ENCODE assay signal across 8 mouse cellular contexts in genomic region chr10:80509412-80510272, GRCm38 (mm10). TPM values are rescaled to one million over a fixed set of nuclear protein-coding genes. Genes with fewer than 3 reads are reported as not detected.
DNase-seq lines count a peak whose midpoint lies in the region; ATAC-seq lines count a peak whose summit lies in the region.

No protein-coding gene starts in this region.

- H3K4me2 ChIP-seq in intestine, embryonic 15.5 days (replicated peaks), result peak overlapping the region; percentile 63

- no peaks in the 10 kb centered on the region for H3K36me3 ChIP-seq in intestine, embryonic 15.5 days

- 8% methylated on average over 20 of the region's 20 CpGs for WGBS in intestine, embryonic 15.5 days

- peak; percentile 86 for ATAC-seq in intestine, embryonic 15.5 days

- H3K9me3 ChIP-seq in intestine, embryonic 15.5 days, result no peaks in the 10 kb centered on the region

- peaks cover 45% of the 10 kb centered on the region for H3K27me3 ChIP-seq in intestine, embryonic 15.5 days (replicated peaks)

- 0 out of 2 replicates have a peak, but pooled peaks cover 4% of the 10 kb centered on the region for H3K4me1 ChIP-seq in intestine, embryonic 15.5 days (replicated peaks)

- peak; percentile 76 for DNase-seq in adipocyte (ENCODE audit: low spot score)
- DNase-seq in embryo, embryonic 10.5 days (ENCODE audit: low spot score), result peak; percentile 84
- DNase-seq in gastrocnemius, postnatal 36 days, result peak; percentile 69 to 71
- DNase-seq in left cerebral cortex, postnatal 25 days (ENCODE audit: low spot score in 2 of 2), result peak; percentile 71 to 75
- DNase-seq in mesoderm, embryonic 11.5 days (ENCODE audit: low read depth, low spot score), result peak; percentile 81
- peak; percentile 55 for DNase-seq in right cerebral cortex, postnatal 25 days
- DNase-seq in urinary bladder, postnatal 36 days (ENCODE audit: low spot score in 2 of 2), result peak; percentile 74 to 81

- no peak overlapping the region for H3K27ac ChIP-seq in intestine, embryonic 15.5 days

- H3K9ac ChIP-seq in intestine, embryonic 15.5 days, result peak overlapping the region; percentile 21; the same call in 1 of the 2 replicates

- intact Hi-C loops in gastrocnemius, postnatal 36 days (cut with DNase I), result no loop called here
- intact Hi-C loops in left cerebral cortex, postnatal 25 days (cut with DNase I), result loop anchor here (1.0 to 5.0 kb wide), 2 partner anchors 38 to 63 kb away; no protein-coding TSS in a partner anchor

- peak overlapping the region; percentile 28 for H3K4me3 ChIP-seq in intestine, embryonic 15.5 days (replicated peaks)

RNA-seq across cellular contexts. Expression of gene Onecut3, which starts 15.0 kb away (rescaled TPM):
- not detected for total RNA-seq in gastrocnemius, postnatal 36 days (2021)
- polyA plus RNA-seq in intestine, embryonic 15.5 days (2015; fragmentation: Nextera tagmentation; extraction: Ambion mirVana), result 0.06 and 0.10 TPM in 2 replicates
- not detected for total RNA-seq in left cerebral cortex, postnatal 25 days (2021)

RNA-seq across cellular contexts. Expression of gene Atp8b3, which starts 29.3 kb away (rescaled TPM):
- total RNA-seq in gastrocnemius, postnatal 36 days (2021), result not detected
- polyA plus RNA-seq in intestine, embryonic 15.5 days (2015; fragmentation: Nextera tagmentation; extraction: Ambion mirVana), result 0.09 and 0.19 TPM in 2 replicates
- total RNA-seq in left cerebral cortex, postnatal 25 days (2021), result under 1 TPM; 0.14 to 0.16 TPM

RNA-seq across cellular contexts. Expression of gene Rexo1, which starts 51.7 kb away (rescaled TPM):
- total RNA-seq in gastrocnemius, postnatal 36 days (2021), result 1 to 10 TPM; 8.8 to 9.7 TPM
- polyA plus RNA-seq in intestine, embryonic 15.5 days (2015; fragmentation: Nextera tagmentation; extraction: Ambion mirVana), result 23.6 and 25.0 TPM in 2 replicates
- total RNA-seq in left cerebral cortex, postnatal 25 days (2021), result 10 to 100 TPM; 44.8 to 45.7 TPM

Comparison
In these comparisons a context has a peak if more than half of its experiments do, and no peak if none do; other contexts are left out.
1. RNA of gene Rexo1, which starts 51.7 kb away (total RNA-seq): 44.8 to 45.7 TPM in left cerebral cortex, postnatal 25 days; 8.8 to 9.7 TPM in gastrocnemius, postnatal 36 days; every median in the first group is over 4 times any median in the second.
2. Peak in every context shown above with its lines, with median percentiles within 50 percentile points of each other: DNase-seq.